Mouse (Mus musculus): Measurements from ENCODE around the gene Vav3.

Vav3 gene

DNA sequence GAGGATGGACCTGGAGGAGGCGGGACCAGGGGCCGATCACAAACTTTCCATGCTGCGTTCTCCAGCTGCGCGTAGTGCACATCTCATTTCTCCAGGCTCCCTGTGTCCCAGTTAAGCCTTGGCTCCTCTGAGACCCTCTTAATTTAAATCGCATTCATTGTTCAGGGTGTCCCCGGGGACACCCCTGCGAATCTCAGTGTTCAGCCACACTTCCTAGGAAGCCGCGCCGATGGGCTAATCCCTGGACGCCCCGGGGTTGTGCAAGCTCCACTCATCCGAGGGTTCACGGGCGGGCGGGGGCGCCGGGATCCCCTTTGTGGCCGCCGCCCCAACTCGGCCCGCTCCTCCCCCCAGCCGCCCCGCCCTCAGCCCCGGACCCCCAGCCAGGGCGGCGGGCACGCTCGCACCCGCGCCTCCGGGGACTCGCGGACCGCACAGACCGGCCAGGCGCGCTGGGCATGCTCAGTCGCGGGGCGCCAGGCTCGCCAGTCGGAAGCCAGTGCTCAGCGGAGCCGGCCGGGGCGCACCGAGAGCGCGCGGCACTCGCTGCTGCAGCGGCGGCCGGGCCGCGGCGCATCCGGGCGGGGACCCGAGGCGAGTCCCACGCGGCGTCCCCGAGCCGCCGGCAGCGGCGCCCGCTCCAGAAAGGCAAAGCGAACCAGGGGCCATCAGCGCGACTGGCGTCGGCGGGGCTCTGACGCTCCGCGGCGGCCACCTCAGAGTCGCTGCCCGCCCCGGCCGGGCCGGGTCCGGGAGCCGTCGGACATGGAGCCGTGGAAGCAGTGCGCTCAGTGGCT lies at the start of gene Vav3:
TSS of gene Vav3 (plus strand) at position 380 of the 797 bp plus-strand sequence.
- DNase-seq = peak; percentile 71

- no peak for DNase-seq
Measured at GRCm38 (mm10) chr3:109298857-109299256, 41.6 kb upstream of the Vav3 start.

DNA sequence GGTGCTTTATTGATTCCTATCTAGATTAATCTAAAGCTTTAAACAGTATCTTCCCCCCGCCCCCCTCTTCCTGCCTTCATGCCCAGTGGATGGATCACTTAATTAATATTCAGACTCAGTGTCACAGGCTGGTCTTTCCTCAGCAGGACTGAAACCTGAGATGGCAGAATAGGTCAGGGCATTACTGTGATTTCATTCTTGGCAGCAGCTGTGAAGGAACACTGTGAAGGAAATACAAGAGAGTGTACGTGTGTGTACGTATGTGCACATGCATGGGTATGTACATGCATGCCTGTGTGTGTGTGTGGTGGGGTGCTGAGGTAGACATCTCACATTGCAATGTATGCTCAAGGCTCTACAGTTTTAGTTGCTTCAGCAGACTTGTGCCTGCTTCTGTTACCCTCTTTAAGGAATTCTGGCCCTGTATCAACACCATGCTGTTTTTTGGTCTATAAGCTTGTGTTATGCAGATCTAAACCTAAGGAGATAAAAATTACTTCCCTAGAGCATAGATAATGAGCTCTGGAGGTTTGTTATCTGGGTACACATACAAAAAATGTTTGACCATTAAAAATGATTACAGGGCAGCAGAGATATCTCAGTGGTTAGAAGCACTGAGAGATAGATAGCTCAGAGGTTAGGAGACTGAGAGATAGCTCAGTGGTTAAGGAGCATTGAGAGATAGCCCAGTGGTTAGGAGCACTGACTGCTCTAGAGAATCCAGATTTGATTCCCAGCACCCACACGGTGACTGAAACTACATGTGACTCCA lies 41.0 kb upstream of the Vav3 start:
- DNase-seq = no peak

DNA sequence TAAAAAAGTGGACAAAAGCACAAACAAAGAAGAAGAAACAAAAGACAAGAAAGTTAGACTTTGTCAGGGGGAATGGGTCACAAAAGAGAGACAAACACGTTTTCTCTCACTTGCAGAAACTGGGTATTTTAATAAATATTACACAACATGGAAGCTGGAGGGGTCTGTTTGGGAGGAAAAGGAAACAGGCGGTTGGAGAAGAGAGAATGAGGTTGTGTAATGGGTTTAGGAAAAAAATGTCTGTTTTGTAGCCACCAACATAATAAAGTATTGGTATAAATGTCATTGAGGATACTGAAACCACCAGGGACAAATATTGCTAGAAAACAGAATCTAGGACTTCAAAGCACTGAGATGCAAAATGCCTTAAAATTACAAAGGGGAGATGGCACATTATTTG lies 38.4 kb upstream of the Vav3 start:
- DNase-seq = no peak

DNA sequence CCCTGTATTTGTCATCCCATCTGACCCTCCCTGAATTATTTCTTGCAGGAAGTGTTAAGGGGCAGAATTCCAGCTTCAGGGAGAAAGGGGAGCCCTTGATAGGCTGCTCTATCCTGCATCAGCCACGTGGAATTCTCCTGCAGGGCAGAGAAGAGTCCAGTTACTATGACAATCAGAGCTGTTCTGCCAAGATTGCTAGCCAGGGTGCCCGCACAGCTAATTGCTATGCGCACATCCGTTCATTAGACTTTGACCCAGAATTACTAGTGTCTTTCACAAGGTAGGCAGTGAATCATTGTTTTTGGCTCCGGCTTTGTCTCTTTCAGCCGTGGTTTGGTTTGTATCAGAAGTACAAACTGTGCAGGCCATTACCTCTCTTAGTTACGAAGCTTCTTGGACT lies 33.0 kb upstream of the Vav3 start:
- no peak for DNase-seq

DNA sequence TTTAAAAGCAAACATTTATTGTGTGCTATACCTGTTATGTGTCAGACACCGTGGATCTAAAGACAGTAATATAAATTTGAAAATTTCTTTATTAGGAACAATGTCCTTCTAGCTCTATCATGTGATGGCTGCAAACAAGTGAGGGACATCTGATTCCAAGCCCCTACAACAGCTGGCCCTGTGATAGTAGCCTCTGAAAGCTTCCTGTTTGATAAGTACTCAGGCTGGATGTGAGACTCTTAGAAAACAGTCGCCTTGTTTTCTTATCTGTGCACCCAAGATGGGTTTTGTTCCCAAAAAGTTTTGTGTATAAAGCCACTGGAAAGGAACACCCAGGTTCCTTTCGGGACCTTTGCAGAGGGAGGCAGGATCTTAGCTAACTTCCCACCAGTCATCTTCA lies 32.0 kb upstream of the Vav3 start:
- no peak for DNase-seq

- no peak for DNase-seq
Measured at GRCm38 (mm10) chr3:109309317-109310265, 30.9 kb upstream of the Vav3 start.

DNA sequence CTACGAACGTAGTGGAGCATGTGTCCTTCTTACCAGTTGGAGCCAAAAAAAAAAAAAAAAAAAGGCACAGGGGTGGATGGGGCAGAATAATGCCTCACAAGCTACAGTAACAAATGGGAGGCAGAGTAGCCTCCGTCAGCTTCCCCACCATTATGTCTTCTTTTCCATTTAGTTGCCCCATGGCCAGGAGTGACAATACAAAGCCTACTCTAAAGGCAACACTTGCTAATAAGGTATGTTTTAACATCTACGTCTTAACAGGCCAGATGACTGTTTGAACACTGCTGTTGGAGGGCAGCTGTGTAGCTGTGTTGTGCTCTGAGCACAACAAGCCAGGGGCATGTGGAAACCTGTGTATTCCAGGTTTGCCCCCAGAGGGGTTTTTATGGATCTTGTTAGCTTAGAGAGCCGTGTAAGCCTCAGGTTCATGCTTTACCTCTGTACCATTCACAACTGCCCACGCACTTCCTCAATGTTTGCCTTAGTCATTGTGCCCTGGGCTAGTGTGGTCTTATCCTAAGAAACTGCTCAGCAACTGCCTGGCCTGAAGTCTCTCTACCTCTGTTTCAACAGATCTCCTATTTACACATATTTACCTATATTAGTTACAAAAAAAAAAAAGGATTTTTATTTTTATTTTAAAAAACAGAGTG lies 29.2 kb upstream of the Vav3 start:
- DNase-seq = no peak

GRCm38 (mm10) chr3:109311875-109312274 lies 28.6 kb upstream of the Vav3 start:
- DNase-seq = no peak

- no peak for DNase-seq
Measured at GRCm38 (mm10) chr3:109313501-109313900, 27.0 kb upstream of the Vav3 start.

DNA sequence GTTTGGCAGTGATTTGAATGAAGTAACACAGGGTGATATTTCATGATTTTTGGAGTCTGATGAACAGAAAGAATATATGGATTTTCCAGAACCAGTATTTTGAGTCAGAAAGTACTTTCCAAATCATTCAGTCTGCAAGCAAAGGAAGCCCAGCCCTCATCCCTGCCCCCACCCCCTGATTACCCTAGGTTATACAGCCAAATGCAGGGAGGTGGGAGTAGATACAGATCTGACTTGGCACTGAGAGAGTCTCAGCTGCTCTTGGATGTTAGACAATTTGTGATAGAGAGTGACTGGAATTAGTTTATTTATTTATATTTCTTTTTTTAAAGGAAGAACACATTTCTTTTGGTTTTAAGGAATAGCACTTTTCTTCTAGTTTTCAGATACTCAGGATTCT lies 18.2 kb upstream of the Vav3 start:
- no peak for DNase-seq

GRCm38 (mm10) chr3:109323447-109324300 lies 16.8 kb upstream of the Vav3 start:
- DNase-seq = no peak

DNA sequence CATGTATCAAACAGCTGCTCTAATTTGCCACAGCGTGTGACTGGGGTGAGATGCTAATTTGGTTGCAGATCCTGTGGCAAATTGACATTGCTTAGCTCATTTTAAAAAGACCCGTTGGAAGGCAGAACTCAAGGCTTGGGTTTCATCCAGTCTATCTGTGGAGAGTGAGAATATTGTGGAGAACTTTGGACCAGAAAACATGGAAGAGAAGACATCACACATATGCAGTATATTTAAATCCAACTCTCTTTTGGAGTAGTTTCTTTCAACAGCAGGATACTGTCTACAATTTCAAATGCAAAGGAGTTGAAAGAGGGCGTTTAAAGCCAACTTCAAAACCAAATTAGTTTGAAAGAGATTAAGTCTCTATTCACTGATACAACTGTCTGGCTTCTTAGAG lies 13.3 kb upstream of the Vav3 start:
- DNase-seq = no peak

- DNase-seq = no peak
Measured at GRCm38 (mm10) chr3:109332755-109333154, 7.7 kb upstream of the Vav3 start.

GRCm38 (mm10) chr3:109335470-109335869 lies 5.0 kb upstream of the Vav3 start:
- DNase-seq = no peak

DNA sequence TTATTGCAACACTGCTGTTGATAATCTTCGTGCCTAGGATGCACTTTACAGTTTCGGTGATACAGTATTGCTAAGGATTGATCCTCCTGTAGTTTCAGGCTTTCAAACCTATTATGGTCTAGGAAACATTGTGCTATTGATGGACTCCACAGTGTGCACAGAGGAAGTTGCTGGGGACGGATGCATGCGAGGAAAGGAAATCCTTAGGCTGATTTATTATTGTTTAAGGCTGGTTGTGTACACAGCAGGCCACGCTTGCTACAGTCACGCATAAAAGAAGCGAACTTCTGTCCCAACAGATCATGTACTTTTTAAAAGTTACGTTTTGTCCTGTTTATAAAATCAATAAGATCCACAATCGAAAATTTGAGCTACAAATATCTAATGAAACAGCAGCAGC lies 1.2 kb upstream of the Vav3 start:
- DNase-seq = no peak

GRCm38 (mm10) chr3:109339941-109340273 lies 546 bp upstream of the Vav3 start:
- peak; percentile 18 for DNase-seq

DNA sequence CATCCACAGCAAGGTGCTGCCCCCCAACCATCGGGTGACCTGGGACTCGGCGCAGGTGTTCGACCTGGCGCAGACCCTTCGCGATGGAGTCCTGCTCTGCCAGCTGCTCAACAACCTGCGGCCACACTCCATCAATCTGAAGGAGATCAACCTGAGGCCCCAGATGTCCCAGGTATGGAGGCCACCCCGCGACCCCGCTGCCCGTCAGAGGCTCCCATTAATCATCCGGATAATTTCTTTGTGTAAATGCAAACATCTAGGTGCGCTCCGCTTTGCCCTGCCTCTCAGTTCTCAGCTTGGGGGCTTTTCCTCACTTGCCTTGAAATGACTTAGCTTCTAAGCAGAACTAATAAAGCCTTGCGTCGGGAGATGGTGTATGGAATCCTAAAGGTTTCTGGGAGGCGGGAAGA lies 623 bp downstream of the Vav3 start:
- DNase-seq = no peak

- DNase-seq = peak; percentile 6
Measured at GRCm38 (mm10) chr3:109341631-109342030, 1.2 kb downstream of the Vav3 start.

DNA sequence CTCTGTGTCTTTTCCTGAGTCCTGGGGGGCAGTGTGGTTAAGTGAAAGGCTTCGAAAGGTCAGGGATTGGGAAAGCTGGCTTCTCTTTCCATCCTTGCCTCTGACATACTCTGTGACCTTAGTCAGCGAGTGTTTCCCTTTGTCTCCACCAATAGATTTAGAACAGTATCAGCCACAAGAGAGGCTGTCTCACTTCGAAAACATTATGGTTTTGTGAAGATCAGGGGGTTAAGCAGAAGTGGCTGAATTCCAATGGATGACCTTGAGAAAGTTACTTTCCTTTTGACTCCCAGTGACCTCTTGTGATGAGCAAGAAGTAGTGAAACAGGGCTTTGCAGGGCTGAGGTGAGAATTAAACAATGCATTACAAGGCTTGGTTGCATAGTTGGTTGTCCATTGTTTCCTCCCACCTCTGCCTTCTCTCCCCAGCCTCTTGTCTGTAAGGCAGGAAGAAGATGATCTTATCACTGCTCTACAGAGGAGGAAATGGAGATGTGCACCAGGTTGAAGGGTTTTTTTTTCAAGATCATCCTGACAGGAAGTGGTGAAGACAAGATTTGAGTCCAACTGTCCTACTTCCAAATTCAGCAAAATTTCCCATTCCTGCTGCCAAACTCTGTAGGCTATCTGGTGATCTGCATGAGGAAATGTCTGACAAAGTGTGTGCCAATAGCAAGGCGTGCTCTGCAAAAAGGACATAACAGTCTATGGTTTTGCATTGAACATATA lies 11.7 kb downstream of the Vav3 start:
- no peak for DNase-seq

DNA sequence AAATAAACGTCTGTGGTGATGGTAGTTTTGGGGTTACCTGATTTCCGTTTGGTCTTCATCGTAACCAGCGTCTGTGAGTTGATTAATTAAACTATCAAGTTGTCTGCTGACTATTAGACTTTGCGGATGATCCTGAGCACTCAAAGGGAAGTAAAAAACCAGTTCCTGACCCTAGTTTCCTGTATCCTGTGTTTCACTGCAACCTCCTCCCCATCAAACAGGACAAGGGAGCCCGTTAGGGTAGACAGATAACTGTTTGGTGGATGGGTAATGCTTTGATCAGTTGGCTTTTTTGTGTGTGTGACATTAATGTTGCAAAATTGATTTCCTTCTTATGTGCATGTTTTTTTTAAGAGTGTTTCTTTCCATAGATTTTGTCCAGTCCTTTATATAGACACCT lies 12.2 kb downstream of the Vav3 start:
- no peak for DNase-seq
